Mouse (Mus musculus) limb, embryonic 15.5 days (tissue): ENCODE measurements at regions not wholly inside any gene's neighbourhood (a gene's known extent, or its start where the extent isn't known, plus 50 kb on each side); places are given as distances from the start of the nearest gene placed in this dataset.
A peak's percentile ranks its signal among the peaks of the same experiment; 100 is the strongest.

Experiments
- ATAC-seq: fragments of 200-750 bp; cut with Nextera tagmentation; 2 replicates; pipeline ENCODE4 v1.8.0; 2017; ENCODE audit warnings: low read depth, moderate TSS enrichment; ENCODE audit not compliant: insufficient number of reproducible peaks, low FRiP score, low TSS enrichment
- H3K27ac ChIP-seq: fragments of 300-500 bp; sonication (generic); 2 replicates; pipeline ENCODE4 v1.5.1; 2015; ENCODE audit warnings: moderate library complexity, mild to moderate bottlenecking, inconsistent platforms
- H3K27me3 ChIP-seq: fragments of 300-500 bp; sonication (generic); 2 replicates; pipeline ENCODE4 v1.6.1; 2015; ENCODE audit warnings: inconsistent platforms
- H3K36me3 ChIP-seq: fragments of 300-500 bp; sonication (generic); 2 replicates; pipeline ENCODE4 v1.6.1; 2015; ENCODE audit warnings: inconsistent platforms
- H3K4me1 ChIP-seq: fragments of 300-500 bp; sonication (generic); 2 replicates; pipeline ENCODE4 v1.6.1; 2015; ENCODE audit warnings: inconsistent platforms
- H3K4me2 ChIP-seq: fragments of 300-500 bp; sonication (generic); 2 replicates; pipeline ENCODE4 v1.6.1; 2015; ENCODE audit warnings: mild to moderate bottlenecking, inconsistent platforms
- H3K4me3 ChIP-seq: fragments of 300-500 bp; sonication (generic); 2 replicates; pipeline ENCODE4 v1.5.1; 2015; ENCODE audit warnings: mild to moderate bottlenecking, inconsistent platforms
- H3K9ac ChIP-seq: fragments of 300-500 bp; sonication (generic); 2 replicates; pipeline ENCODE4 v1.6.1; 2015; ENCODE audit warnings: inconsistent platforms
- H3K9me3 ChIP-seq: fragments of 300-500 bp; sonication (generic); 2 replicates; pipeline ENCODE4 v1.6.1; 2016; ENCODE audit warnings: inconsistent platforms
- WGBS: fragments of 180-500 bp; shearing (Covaris S2); methylation state at CpG from one replicate; pipeline ENCODE4 v1.1.7; 2015; 5-methylcytosine and 5-hydroxymethylcytosine counted together

DNA sequence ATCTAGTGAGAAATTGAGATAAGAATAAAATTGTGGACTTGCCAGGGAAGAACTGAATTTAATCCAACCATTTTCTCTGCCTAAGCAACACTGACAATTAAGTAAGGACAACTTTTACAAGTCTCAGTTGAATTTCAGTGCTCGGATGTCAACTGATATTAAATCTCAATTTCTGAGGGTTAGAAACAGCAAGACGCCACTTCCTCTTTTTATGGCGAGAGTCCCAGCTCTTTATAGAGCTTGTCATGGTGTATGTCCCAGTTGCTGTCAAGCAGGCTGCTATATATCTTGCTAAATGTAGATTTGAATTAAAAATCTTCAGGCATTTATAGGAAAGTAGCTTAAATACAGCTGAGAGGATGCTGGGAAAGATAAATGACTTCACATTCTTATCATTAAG lies 697.8 kb upstream of the Got2 start:
- Histone ChIP-seq H3K27ac (no peak overlapping the region), H3K9ac (no peak overlapping the region), H3K4me1 (no peaks in the 10 kb centered on the region), H3K4me3 (no peak overlapping the region), H3K27me3 (no peaks in the 10 kb centered on the region), H3K36me3 (no peaks in the 10 kb centered on the region), H3K4me2 (no peak overlapping the region), H3K9me3 (no peaks in the 10 kb centered on the region)
- WGBS = 33% methylated on average over 3 of the region's 3 CpGs
- no peak for ATAC-seq

GRCm38 (mm10) chr8:96552512-96552911 lies 664.2 kb upstream of the Got2 start:
- Histone ChIP-seq H3K27ac (no peak overlapping the region), H3K4me1 (no peaks in the 10 kb centered on the region), H3K9ac (no peak overlapping the region), H3K27me3 (no peaks in the 10 kb centered on the region), H3K9me3 (no peaks in the 10 kb centered on the region), H3K4me2 (no peak overlapping the region), H3K4me3 (no peak overlapping the region), H3K36me3 (no peaks in the 10 kb centered on the region)
- no peak for ATAC-seq
- WGBS = 77% methylated on average over 10 of the region's 10 CpGs

DNA sequence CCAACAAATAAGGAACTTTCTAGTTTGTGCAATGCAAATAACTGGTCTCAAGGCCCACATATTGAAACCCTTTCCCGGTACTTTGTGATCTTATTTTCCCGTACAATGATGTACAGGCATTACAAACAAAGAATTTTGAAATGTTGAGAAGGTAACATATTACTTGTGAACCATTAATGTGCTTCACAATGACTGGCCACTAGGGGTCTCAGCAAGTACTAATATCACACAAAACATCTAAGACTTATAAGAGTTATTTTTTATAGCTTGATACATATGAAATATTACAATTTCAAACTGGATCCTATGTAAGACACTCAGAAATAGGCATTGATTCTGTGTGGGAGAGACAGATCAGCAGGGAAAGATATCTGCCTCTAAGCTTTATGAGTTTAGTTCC lies 662.1 kb upstream of the Got2 start:
- WGBS = 88% methylated on average over 2 of the region's 2 CpGs
- Histone ChIP-seq H3K9me3 (no peaks in the 10 kb centered on the region), H3K36me3 (no peaks in the 10 kb centered on the region), H3K4me2 (no peak overlapping the region), H3K27ac (no peak overlapping the region), H3K9ac (no peak overlapping the region), H3K4me1 (no peaks in the 10 kb centered on the region), H3K4me3 (no peak overlapping the region), H3K27me3 (no peaks in the 10 kb centered on the region)
- ATAC-seq = no peak

DNA sequence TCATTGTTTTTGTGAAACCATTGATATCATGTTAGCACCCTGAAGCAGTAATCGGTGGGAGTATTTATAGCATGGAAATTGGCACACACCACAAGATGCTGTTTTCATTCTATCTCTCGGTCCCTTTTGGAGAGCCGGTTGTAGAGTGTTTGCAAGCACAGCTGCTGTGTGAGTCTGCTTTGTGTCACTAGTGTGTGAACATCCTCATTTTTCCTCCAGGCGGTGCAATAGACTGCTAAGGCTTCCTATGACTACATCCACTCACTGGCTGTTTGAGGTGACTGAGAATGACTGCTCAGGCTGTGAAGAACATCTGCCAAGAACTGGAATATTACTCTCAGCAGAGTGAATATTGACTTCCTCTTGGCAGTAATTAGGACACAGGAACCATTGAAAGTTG lies 660.3 kb upstream of the Got2 start:
- Histone ChIP-seq H3K9me3 (no peaks in the 10 kb centered on the region), H3K4me1 (no peaks in the 10 kb centered on the region), H3K9ac (no peak overlapping the region), H3K4me2 (no peak overlapping the region), H3K4me3 (no peak overlapping the region), H3K27ac (no peak overlapping the region), H3K27me3 (no peaks in the 10 kb centered on the region), H3K36me3 (no peaks in the 10 kb centered on the region)
- 71% methylated on average over 4 of the region's 4 CpGs for WGBS
- ATAC-seq = no peak

- ATAC-seq = no peak
- Histone ChIP-seq H3K9me3 (no peaks in the 10 kb centered on the region), H3K9ac (no peak overlapping the region), H3K27ac (no peak overlapping the region), H3K4me3 (no peak overlapping the region), H3K4me1 (no peaks in the 10 kb centered on the region), H3K4me2 (no peak overlapping the region), H3K36me3 (no peaks in the 10 kb centered on the region), H3K27me3 (no peaks in the 10 kb centered on the region)
Measured at GRCm38 (mm10) chr8:96548187-96548586, 659.8 kb upstream of the Got2 start.

GRCm38 (mm10) chr8:96542215-96542614 lies 653.9 kb upstream of the Got2 start:
- Histone ChIP-seq H3K4me3 (no peak overlapping the region), H3K27ac (no peak overlapping the region), H3K36me3 (no peaks in the 10 kb centered on the region), H3K9ac (no peak overlapping the region), H3K27me3 (no peaks in the 10 kb centered on the region), H3K4me1 (no peaks in the 10 kb centered on the region), H3K4me2 (no peak overlapping the region), H3K9me3 (no peaks in the 10 kb centered on the region)
- 84% methylated on average over 3 of the region's 3 CpGs for WGBS
- no peak for ATAC-seq

DNA sequence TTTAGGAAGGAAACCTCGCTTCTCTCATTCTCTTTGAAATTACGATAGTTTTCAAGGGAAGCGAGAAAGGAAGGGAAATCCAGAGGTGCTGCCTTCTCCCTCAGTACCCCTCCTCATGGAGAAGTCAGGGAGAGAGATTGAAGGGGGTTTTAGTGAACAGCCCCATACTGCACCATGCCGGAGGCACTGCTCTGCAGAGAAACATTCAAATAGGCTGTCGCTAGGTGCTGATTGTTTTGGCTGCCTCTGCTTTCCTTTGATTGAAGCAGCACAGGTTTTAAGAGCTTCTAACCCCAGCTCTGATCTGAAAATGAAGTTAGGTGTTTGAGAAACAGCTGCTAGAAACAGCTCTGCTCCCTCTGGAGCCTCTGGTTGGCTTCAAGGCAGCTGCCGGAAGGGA lies 610.5 kb upstream of the Got2 start:
- H3K27me3 ChIP-seq = no peaks in the 10 kb centered on the region
- no peak overlapping the region for H3K27ac ChIP-seq
- no peak for ATAC-seq
- 40% methylated on average over 6 of the region's 6 CpGs for WGBS
- no peaks in the 10 kb centered on the region for H3K9me3 ChIP-seq
- no peak overlapping the region for H3K4me3 ChIP-seq
- H3K9ac ChIP-seq = no peak overlapping the region
- no peaks in the 10 kb centered on the region for H3K4me1 ChIP-seq
- no peak overlapping the region for H3K4me2 ChIP-seq
- H3K36me3 ChIP-seq = no peaks in the 10 kb centered on the region

- H3K27ac ChIP-seq = no peak overlapping the region
- 81% methylated on average over 3 of the region's 3 CpGs for WGBS
Measured at GRCm38 (mm10) chr8:96495406-96495805, 607.1 kb upstream of the Got2 start.

GRCm38 (mm10) chr8:96489804-96490203 lies 601.5 kb upstream of the Got2 start:
- no peak overlapping the region for H3K4me2 ChIP-seq
- H3K27me3 ChIP-seq = no peaks in the 10 kb centered on the region
- ATAC-seq = no peak
- WGBS = 45% methylated on average over 2 of the region's 2 CpGs
- no peak overlapping the region for H3K4me3 ChIP-seq
- no peak overlapping the region for H3K27ac ChIP-seq
- no peaks in the 10 kb centered on the region for H3K36me3 ChIP-seq
- no peaks in the 10 kb centered on the region for H3K9me3 ChIP-seq
- H3K4me1 ChIP-seq = no peaks in the 10 kb centered on the region
- no peak overlapping the region for H3K9ac ChIP-seq

More at GRCm38 (mm10) chr8:96495406-96495805, 607.1 kb upstream of the Got2 start:
- Histone ChIP-seq H3K4me3 (no peak overlapping the region), H3K4me1 (no peaks in the 10 kb centered on the region), H3K9ac (no peak overlapping the region), H3K27me3 (no peaks in the 10 kb centered on the region), H3K36me3 (no peaks in the 10 kb centered on the region), H3K4me2 (no peak overlapping the region), H3K9me3 (no peaks in the 10 kb centered on the region)
- ATAC-seq = no peak

DNA sequence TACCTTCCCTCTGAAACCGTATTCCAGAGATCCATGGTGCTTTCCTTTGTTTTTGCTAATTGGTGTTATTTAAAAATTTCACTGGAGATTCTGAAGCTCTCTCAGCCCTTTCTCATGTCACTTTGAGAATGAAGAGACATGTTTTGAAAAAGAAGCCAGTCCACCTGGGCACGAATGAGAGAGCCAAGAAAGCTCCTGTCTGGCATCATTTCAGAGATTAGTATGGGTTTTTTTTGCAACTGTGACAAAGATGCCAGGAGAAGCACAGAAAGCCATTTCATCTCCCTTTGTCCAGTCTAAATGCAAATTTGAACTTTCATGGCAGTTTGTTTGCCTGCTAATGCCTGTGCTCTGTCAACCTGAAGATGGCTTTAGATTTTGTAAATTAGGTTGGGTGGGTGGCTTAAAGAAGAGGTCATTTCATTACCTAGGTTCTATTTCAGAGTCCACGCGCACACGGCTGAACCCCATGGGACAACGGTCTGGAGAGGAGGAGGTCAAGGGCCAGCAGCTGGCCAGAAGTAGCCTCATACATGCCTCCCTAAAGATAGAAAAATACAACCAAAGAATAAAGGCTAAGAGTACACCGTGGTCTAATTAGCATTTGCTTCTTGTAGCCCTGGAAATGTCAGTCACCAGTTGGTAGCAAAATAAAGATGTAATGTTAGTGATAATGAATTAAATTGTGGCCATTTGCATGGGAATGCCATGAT lies 600.5 kb upstream of the Got2 start:
- 59% methylated on average over 7 of the region's 7 CpGs for WGBS

DNA sequence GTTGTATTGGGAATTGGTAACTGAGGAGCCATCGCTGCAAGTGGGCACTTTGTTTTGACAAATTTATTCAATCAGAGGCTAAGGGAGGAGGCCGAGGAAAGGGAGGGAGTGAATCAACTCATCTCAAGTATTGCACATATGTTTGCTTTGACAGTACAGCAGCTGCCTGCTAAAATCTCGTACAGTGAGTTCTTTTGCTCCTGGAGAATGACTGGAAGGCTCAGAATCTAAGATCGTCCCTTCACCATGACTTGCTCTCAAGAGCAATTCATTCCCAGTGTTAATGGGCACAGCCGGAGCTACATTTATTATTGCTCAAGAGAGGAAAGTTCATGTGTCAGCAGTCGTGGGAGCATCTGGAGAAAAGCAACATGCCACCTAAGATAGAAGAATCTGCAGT lies 567.6 kb upstream of the Got2 start:
- no peak for ATAC-seq
- Histone ChIP-seq H3K4me1 (no peaks in the 10 kb centered on the region), H3K27ac (no peak overlapping the region), H3K9ac (no peak overlapping the region), H3K9me3 (no peaks in the 10 kb centered on the region), H3K4me3 (no peak overlapping the region), H3K27me3 (no peaks in the 10 kb centered on the region), H3K4me2 (peak overlapping the region; percentile 29; the same call in 1 of the 2 replicates), H3K36me3 (no peaks in the 10 kb centered on the region)
- WGBS = 19% methylated on average over 6 of the region's 6 CpGs

More for the DNA sequence above, 600.5 kb upstream of the Got2 start:
- no peaks in the 10 kb centered on the region for H3K4me1 ChIP-seq
- no peak overlapping the region for H3K27ac ChIP-seq
- ATAC-seq = no peak
- H3K27me3 ChIP-seq = no peaks in the 10 kb centered on the region
- no peaks in the 10 kb centered on the region for H3K9me3 ChIP-seq
- no peak overlapping the region for H3K4me2 ChIP-seq
- H3K36me3 ChIP-seq = no peaks in the 10 kb centered on the region
- no peak overlapping the region for H3K9ac ChIP-seq
- H3K4me3 ChIP-seq = no peak overlapping the region

GRCm38 (mm10) chr8:96455336-96455735 lies 567.0 kb upstream of the Got2 start:
- Histone ChIP-seq H3K4me2 (peak overlapping the region; percentile 29), H3K9ac (no peak overlapping the region), H3K27ac (no peak overlapping the region), H3K27me3 (no peaks in the 10 kb centered on the region), H3K4me3 (peak overlapping the region; percentile 18), H3K9me3 (no peaks in the 10 kb centered on the region), H3K36me3 (no peaks in the 10 kb centered on the region), H3K4me1 (no peaks in the 10 kb centered on the region)
- no peak for ATAC-seq
- WGBS = 11% methylated on average over 9 of the region's 9 CpGs

- no peak overlapping the region for H3K4me3 ChIP-seq
- 47% methylated on average over 1 of the region's 1 CpGs for WGBS
Measured at GRCm38 (mm10) chr8:96429708-96430107, 541.4 kb upstream of the Got2 start.

More at GRCm38 (mm10) chr8:96429708-96430107, 541.4 kb upstream of the Got2 start:
- H3K9ac ChIP-seq = no peak overlapping the region
- H3K27me3 ChIP-seq = no peaks in the 10 kb centered on the region
- no peaks in the 10 kb centered on the region for H3K4me1 ChIP-seq
- no peak overlapping the region for H3K27ac ChIP-seq
- H3K36me3 ChIP-seq = no peaks in the 10 kb centered on the region
- H3K9me3 ChIP-seq = no peaks in the 10 kb centered on the region
- ATAC-seq = no peak
- no peak overlapping the region for H3K4me2 ChIP-seq
